Mouse (Mus musculus) thymus, postnatal 10 days (tissue): ENCODE results near the gene Drap1.

Source experiments
- DNase-seq, 2 experiments: peaks; one replicate each; pipeline ENCODE4 v3.0.0; 2021; ENCODE audit warnings: low spot score in 2 of 2

The Drap1 gene

DNA sequence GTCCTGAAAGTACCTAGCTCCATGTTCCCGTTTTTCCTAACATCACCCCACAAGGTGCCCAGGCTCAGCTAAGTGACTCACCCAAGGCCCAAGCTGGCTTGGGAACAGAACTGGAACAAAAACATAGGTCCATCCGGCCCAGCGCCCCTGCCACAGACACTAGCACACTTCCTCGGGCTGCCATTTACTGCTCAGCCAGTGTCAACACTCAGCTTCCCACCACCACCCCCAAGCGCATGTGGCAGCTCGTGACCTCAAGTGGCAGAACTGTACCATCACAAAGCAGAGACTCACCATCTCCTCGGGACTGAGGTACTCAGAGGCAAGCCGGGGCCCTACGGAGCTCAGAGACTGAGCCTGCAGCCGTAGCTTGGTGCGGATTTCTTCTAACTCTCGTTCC is 41.5 kb downstream of the Drap1 start:
- no peak for DNase-seq

DNA sequence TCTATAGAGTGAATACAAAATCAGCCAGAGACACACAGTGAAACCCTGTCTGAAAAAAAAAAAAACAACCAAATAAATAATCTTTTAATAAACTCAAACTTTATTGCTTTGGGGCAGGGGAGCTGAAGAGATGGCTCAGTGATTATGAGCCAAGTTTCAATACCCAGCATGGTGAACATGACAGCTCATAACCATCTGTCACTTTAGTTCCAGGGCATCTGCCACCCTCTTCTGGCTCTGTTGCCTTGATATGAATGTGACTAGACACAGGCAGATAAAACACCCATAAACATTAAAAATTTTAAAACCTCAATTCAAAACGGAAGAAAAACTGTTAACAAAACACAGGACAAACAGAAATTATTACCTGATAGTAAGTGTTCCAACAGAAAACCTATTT is 47.3 kb downstream of the Drap1 start:
- no peak for DNase-seq

DNA sequence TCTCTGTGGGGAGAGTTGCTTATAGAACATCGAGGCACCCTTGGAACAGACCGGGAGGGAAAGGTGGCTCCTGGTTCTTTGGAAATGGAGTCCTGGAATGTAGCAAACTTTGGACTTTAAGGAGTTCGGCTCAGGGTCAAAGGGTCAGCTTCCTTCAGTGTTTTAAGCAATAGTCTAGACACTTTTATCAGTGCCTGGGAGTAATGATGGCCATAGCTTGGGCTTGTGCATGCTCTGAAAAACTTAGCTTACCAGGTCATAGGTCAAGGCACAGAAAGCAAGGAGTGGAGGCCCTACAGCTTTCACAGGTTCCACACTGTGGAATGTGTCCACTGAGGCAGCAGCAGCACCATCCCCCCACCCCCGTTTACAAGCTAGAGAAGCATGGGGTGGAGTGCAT is 50.0 kb downstream of the Drap1 start:
- no peak for DNase-seq

DNA sequence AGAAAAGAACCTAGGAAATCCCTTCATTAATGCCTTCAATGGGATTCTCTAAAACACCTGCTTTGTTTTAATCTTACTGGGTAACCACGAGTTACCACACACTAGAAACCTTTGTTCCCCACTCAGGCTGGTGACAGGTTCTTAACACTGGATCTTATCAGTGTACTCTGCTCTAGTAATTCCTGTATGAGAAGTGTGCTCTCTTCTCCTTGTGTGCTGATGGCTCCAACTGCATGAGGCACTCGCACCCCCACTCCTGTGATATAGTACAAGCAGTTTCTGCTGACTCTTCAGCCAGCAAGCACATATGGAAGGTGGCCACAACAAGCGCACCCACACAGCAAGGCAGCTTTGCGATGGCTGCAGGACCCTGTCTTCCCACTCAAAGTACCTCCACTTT is 50.6 kb downstream of the Drap1 start:
- DNase-seq: no peak
